Mouse (Mus musculus) left cerebral cortex, postnatal 36 days (tissue): ENCODE measurements around the gene Efhc1. TPM values are rescaled to one million over a fixed set of nuclear protein-coding genes. Genes with fewer than 3 reads are reported as not detected.

ENCODE experiments used
- DNase-seq, 2 experiments: peaks; one replicate each; pipeline ENCODE4 v3.0.0; 2021 to 2022; ENCODE audit warnings: low spot score in 2 of 2, mixed read lengths in 1 of 2
- intact Hi-C: fragments of 180-260 bp; cut with DNase I; formaldehyde crosslinking; loops from one replicate; pipeline ENCODE4 v1.15.1; 2025
- total RNA-seq, 2 experiments: library from RNA; stranded (reverse); gene quantifications; 2 replicates each; pipeline ENCODE4 v1.2.3; 2021

Efhc1 gene
- total RNA-seq, 2 experiments from 2014 or later: 1.6 TPM

DNA sequence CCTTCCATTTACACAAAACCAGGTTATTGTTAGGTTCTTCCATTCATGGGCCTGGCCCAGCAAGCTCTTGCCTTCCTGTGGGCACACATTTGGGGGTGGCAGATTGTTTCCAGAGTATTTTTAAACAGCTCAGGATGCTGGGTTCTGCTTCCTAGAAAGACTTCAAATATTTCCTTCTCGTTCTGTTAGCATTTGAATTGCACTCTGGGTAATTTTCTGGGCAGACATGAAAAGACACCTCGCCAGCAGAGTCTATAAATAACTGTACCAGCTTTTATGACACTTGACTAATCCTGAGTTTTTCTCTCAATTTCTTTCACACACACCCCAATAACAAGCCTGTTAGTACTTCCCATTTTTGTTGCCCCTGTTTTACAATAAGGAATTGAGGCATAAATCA, 10.1 kb upstream of the Efhc1 start:
- no peak for DNase-seq
- intact Hi-C loops: loop anchor here (5.0 kb wide), 1 partner anchor 41 kb away; no protein-coding TSS in a partner anchor

- intact Hi-C loops: loop anchor here (5.0 kb wide), 1 partner anchor 40 kb away; no protein-coding TSS in a partner anchor
- DNase-seq: no peak
These were observed 9.6 kb upstream of the Efhc1 start for GRCm38 (mm10) chr1:20941857-20942256.

DNA sequence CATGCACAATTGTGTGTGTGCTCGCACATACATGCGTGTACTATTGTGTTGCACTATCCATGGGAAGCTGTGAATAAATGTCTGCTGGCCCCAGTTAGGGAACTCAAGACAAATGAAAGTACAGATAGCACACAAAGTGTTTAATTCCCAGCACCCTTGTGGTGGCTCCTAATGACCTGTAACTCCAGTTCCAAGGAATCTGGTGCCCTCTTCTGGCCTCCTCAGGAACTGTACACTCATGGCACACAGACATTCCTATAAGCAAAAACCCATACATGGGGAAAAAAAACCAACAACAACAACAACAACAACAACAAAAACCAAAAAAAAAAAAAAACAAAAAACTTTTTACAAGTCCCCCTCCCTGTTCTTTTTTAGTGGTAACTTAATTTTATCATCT, 8.4 kb upstream of the Efhc1 start:
- no peak for DNase-seq
- intact Hi-C loops: loop anchor here (5.0 kb wide), 1 partner anchor 39 kb away; no protein-coding TSS in a partner anchor

- DNase-seq: no peak
- intact Hi-C loops: no loop called here
These were observed 373 bp downstream of the Efhc1 start for GRCm38 (mm10) chr1:20951799-20952198.

DNA sequence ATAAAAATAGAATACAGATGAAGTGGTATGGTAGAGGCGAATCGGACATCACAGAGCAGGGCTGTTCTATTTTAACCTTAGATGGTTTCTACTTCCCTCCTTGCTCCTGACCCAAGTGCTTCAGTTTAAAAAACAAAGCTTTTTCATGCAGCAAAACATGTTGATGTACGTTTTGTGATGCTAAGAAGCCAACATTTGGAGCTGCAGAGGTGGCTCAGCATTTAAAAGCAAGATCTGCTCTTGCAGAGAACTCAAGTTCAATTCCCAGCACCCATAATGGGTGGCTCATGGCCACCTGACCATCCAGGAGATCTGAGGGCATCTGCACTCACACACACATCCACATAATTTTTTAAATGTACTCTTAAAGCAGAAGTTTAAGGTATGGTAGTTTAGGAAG, 3.5 kb downstream of the Efhc1 start:
- intact Hi-C loops: no loop called here
- DNase-seq: no peak

DNA sequence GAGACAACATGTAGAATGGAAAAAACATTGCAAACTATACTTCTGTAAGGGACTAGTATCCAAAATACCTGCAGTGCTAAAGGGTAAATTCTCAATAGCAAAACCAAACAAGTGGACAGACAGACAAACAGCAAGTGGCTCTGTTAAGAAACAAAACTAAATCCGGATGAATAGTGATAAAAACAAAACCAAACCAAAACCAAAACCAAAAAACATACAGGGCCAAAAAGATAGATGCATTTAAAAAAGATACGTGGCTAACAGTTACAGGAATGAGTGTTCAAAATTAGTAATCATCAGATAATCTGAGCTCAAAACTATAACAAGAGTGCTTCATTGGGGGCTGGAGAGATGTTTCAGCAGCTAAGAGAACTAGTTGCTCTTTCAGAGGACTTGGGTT, 18.2 kb downstream of the Efhc1 start:
- intact Hi-C loops: no loop called here
- DNase-seq: no peak

- no peak for DNase-seq
- intact Hi-C loops: no loop called here
These were observed 22.0 kb downstream of the Efhc1 start for GRCm38 (mm10) chr1:20973389-20973788.

DNA sequence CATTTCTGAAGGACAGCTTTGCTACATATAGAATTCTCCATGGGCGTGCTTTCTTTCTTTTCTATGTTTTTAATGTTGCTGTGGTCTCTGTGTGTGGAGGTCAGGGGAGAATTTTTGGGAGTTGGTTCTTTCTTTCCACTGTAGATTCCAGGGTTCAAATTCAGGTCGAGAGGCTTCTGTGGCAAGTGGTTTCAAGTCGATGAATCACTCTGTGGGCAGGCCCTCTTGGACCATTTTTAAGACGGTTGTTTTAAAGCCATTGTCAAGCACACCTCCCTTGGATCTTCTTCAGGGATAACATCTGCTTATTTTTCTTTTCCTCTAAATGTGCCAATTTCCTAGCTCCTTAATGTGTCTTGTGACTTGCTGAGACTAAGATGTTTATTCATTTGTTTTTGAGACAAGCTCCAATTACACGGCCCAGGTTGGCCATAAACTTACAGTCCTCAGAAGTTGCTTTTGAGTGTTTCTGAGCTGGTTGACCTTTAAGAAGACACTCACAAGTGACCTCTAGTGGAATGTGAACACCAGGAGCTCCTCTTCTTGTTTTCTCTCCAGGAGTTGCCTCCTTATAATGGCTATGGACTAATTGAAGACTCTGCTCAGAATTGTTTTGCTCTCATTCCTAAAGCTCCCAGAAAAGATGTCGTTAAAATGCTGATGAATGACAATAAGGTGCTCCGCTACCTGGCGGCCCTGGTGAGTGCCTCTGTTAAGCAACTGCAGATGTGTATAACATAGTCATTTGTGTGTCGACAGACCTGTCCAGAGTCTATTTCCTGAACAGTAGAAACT, 23.1 kb downstream of the Efhc1 start:
- intact Hi-C loops: no loop called here

DNA sequence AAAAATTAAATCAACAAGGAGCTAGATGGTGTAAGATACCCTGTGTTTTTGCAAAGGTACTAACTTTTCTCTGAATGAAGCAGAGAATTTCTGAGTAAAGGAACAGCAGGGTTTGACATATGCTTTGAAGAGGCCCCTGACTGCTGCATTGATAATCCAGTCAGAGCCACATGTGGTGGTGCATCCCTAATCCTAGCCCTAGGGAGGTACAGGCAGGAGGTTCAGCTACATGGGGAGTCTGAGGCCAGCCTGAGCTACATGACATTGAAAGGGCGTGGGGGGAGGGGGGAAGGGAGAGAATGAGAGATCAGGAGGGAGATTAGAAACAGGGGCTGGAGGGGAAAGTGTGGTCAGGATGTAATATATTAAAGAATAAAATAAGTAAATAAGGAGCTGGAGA, 29.1 kb downstream of the Efhc1 start:
- no peak for DNase-seq
- intact Hi-C loops: loop anchor here (5.0 kb wide), 1 partner anchor 38 kb away; no protein-coding TSS in a partner anchor

More for the DNA sequence above, 23.1 kb downstream of the Efhc1 start:
- DNase-seq: no peak

DNA sequence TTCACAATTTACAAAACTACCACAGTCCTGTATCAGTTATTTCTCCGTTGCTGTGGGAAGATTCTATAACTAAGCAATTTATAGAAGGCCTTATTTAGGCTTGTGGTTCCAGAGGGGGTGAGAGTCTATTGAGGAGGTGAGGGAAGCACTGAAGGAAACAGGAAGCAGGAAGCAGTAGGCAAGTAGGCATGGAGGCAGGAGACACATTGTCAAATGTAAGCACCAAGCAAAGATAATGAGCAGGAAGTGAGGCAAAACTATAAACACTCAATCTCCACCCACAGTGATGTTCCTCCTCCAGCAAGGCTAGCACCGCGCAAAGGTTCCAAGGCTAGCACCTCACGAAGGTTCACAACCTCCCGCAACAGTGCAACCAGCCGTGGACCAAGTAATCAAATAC, 30.3 kb downstream of the Efhc1 start:
- intact Hi-C loops: loop anchor here (5.0 kb wide), 1 partner anchor 39 kb away; no protein-coding TSS in a partner anchor
- no peak for DNase-seq

- intact Hi-C loops: loop anchor here (5.0 kb wide), 1 partner anchor 42 kb away; no protein-coding TSS in a partner anchor
- no peak for DNase-seq
These were observed 32.7 kb downstream of the Efhc1 start for GRCm38 (mm10) chr1:20984103-20984502.

GRCm38 (mm10) chr1:20984582-20984981, 33.2 kb downstream of the Efhc1 start:
- intact Hi-C loops: loop anchor here (5.0 kb wide), 1 partner anchor 42 kb away; no protein-coding TSS in a partner anchor
- DNase-seq: no peak

DNA sequence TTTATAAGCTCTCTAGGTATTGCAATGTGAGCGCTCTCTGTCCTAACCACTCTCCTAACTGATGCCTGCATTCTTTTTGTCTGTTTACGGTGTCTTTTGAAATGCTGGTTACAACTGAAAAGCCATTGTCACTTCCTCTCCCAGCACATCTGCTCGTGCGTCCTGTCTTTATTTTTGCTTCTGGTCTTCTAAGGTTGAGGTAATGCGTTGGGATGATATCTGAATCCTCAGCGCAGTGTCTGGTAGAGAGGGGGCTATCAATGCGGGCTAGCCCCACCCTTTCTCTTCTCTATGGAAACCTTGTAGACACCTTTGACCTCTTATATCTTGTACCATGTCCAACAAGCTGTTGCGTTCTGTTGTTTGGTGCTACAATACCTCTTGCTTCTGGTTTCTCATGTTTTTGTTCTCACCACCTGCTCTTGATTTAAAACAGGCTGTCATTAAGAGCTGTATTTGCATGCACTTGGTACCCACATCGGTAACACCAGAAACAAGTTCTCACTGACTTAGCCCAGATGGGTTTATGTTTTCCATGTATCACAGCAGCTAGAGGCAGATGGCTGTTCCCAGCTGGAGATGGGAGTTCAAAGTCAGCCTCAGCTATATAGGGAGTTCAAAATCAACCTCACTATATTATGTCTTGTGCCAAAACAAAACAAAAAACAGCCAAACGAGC, 35.1 kb downstream of the Efhc1 start:
- intact Hi-C loops: no loop called here
- no peak for DNase-seq

DNA sequence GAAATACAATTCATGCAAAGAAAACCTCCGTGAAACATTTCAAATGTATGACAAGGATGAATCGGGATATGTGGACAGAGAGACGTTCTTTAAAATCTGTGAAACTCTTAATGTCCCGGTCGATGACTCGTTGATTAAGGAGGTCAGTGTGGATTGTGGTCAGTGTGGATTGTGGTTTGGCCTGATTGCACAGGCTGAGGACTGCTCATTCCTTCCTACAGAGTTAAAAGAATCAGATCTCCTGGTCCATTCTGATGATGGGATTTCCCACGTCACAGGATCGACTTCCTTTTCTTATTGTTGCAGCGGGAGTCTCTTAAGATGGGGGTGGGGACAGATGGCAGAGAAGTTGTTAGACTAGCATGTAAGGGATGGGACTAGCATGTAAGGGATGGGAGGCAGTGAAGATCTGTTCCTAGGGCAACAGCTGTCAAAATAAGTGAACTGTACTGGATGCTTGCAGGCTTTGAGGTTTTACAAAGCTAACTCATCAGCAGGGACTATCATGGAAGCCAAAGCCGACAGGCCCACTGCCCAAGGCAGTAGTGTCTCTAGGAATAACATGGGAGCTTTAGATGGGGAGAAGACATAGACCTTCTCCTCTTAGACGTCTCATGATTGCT, 38.1 kb downstream of the Efhc1 start:
- no peak for DNase-seq
- intact Hi-C loops: no loop called here

DNA sequence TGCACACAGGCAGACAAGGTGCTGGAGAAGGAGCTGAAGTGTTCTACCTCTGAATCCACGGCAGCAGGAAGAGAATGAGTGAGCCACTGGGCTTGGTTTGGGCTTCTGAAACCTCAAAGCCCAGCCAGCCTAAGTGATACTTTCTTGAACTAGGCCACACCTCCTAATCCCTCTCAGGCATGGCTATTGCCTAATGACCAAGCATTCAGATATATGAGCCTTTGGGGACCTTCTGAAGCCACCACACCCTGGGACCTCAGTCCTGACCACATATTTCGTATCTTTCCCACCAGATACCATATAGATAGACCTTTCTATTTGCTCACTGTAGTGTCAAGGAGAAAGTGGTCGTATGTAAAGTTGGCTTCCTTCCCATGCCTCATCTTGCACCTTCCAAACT, 42.3 kb downstream of the Efhc1 start:
- intact Hi-C loops: no loop called here
- no peak for DNase-seq

GRCm38 (mm10) chr1:20994338-20994737, 42.9 kb downstream of the Efhc1 start:
- DNase-seq: no peak
- intact Hi-C loops: no loop called here

DNA sequence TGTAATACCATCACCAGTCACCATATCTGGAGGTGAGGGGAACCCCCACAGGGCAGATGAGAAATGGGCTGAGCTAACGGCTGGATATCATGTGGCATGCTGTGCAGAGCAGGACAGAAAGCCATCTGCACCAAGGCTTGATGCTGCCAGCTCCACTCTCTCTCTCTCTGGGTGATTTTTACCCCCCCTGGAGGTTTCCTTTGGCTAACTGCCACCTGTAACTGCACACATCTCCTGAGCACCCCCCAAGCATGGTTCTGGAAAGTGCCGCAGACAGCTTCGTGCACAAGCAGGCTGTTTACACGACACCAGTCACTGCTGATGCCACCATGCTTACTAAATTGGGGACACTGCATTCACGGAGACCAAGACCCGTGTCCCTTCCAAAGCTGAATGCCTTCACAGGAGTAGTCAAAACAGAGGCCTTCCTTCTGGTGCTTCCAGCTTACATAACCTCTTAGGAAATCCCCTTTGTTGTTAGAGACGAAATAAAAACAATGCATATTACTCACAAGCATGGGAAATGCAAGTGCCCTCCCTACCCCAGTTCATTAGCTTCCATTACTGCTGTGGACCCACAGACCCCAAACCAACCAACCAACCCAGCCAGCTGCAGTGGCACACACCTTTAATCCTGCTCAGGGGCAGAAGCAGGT, 44.0 kb downstream of the Efhc1 start:
- intact Hi-C loops: no loop called here
- DNase-seq: no peak

DNA sequence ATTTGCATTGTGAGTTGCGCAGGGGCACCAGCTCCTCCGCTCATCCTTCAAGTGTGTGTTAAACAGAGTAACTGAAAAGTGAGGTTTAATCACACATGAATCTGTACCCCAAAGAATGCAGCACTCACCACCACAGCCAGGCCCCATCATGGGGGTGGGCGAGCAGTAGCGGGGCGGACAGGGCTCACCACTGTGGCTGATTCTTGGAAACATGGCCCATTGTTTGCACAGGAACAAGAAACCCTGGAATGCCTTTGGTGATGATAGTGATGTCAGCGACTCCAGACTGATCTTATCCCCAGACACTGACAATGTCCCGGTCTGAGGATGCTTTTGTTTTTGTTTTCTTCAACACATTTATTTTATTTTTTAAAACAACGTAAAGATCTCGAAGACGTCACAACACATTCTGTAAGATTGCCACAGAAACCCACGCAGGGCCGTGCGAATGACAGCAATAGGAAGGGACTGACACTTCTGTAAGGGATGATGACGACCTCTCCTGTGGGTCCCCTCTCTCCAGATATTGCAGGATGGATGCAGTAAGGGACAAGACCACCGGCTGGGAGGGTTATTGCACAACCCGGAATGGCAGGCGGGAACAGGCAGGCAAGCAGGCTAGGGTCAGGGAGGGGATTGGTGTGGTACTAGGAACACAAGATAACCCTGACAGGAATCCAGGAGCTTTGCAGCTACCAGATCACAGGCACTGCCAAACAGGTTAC, 45.3 kb downstream of the Efhc1 start:
- intact Hi-C loops: no loop called here
- no peak for DNase-seq

DNA sequence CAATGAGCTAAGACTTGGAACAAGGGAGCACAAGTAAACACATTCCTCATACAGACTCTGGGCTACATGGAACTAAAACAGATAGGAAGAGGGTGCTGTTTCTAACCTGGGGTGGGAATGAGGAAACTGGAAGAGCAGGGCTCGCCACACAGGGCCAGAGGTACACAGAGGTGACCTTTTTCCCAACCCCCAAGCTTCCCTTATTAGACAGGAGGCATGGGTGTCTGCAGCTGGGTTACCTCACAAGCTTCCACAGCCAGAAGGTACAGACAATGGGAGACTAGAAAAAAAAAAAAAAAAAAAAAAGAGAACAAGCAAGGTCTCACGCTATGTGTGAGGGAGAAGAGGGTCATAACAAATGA, 45.9 kb downstream of the Efhc1 start:
- DNase-seq: no peak
- intact Hi-C loops: no loop called here
